Mouse (Mus musculus) ES-E14 (cell line): ENCODE measurements at regions not wholly inside any gene's neighbourhood (a gene's known extent, or its start where the extent isn't known, plus 50 kb on each side); places are given as distances from the start of the nearest gene placed in this dataset.

Source experiments
- HCFC1 ChIP-seq: IDR thresholded peaks from 2 replicates; pipeline ENCODE4 v1.6.1; 2012; ENCODE audit warnings: low read length, inconsistent platforms, borderline replicate concordance; ENCODE audit not compliant: insufficient read depth
- MAFK ChIP-seq: IDR thresholded peaks from 2 replicates; pipeline ENCODE4 v1.6.1; 2014; ENCODE audit warnings: mild to moderate bottlenecking, low read depth, low read length, inconsistent platforms; ENCODE audit not compliant: insufficient read depth
- ZC3H11A ChIP-seq: IDR thresholded peaks from 2 replicates; pipeline ENCODE4 v1.6.1; 2012; ENCODE audit warnings: low read depth, mild to moderate bottlenecking, inconsistent platforms, low read length, borderline replicate concordance
- ZNF384 ChIP-seq: IDR thresholded peaks from 2 replicates; pipeline ENCODE4 v1.6.1; 2012; ENCODE audit warnings: low read depth, low read length, inconsistent platforms

GRCm38 (mm10) chr9:113120385-113120784 is 587.7 kb downstream of the Pdcd6ip start:
- TF ChIP-seq MAFK, result no peak
- no peak for TF ChIP-seq ZC3H11A
- TF ChIP-seq ZNF384, result no peak
- no peak for TF ChIP-seq HCFC1
